Mouse (Mus musculus) kidney, embryonic 16.5 days (tissue): ENCODE measurements at regions not wholly inside any gene's neighbourhood (a gene's known extent, or its start where the extent isn't known, plus 50 kb on each side); places are given as distances from the start of the nearest gene placed in this dataset.

Experiments used
- ATAC-seq: fragments of 200-750 bp; cut with Nextera tagmentation; 2 replicates; pipeline ENCODE4 v1.8.0; 2017; ENCODE audit warnings: moderate TSS enrichment; ENCODE audit not compliant: low FRiP score, low TSS enrichment
- H3K27ac ChIP-seq: fragments of 300-500 bp; sonication (generic); 2 replicates; pipeline ENCODE4 v1.5.1; 2014; ENCODE audit warnings: low read length
- H3K27me3 ChIP-seq: fragments of 300-500 bp; sonication (generic); 2 replicates; pipeline ENCODE4 v1.6.1; 2014; ENCODE audit warnings: low read length, control low read depth, mixed read lengths; ENCODE audit not compliant: insufficient read depth
- H3K36me3 ChIP-seq: fragments of 300-500 bp; sonication (generic); 2 replicates; pipeline ENCODE4 v1.6.1; 2014; ENCODE audit warnings: low read length, control low read depth, mixed read lengths; ENCODE audit not compliant: insufficient read depth
- H3K4me1 ChIP-seq: fragments of 300-500 bp; sonication (generic); 2 replicates; pipeline ENCODE4 v1.6.1; 2014; ENCODE audit warnings: low read length, control low read depth, mixed read lengths; ENCODE audit not compliant: insufficient read depth
- H3K4me2 ChIP-seq: fragments of 300-500 bp; sonication (generic); replicated peaks from 2 replicates; pipeline ENCODE4 v1.6.1; 2014; ENCODE audit warnings: low read depth, low read length
- H3K4me3 ChIP-seq: fragments of 300-500 bp; sonication (generic); 2 replicates; pipeline ENCODE4 v1.5.1; 2014; ENCODE audit warnings: mild to moderate bottlenecking, low read length
- H3K9ac ChIP-seq: fragments of 300-500 bp; sonication (generic); replicated peaks from 2 replicates; pipeline ENCODE4 v1.6.1; 2014; ENCODE audit warnings: low read length
- H3K9me3 ChIP-seq: fragments of 300-500 bp; sonication (generic); 2 replicates; pipeline ENCODE4 v1.6.1; 2016; ENCODE audit warnings: low read length, control low read depth
- whole genome bisulfite sequencing: fragments of 180-500 bp; shearing (Covaris S2); extraction: QIAGEN DNeasy Blood & Tissue Kit; methylation state at CpG from one replicate; pipeline ENCODE4 v1.1.7; 2014; 5-methylcytosine and 5-hydroxymethylcytosine counted together

DNA sequence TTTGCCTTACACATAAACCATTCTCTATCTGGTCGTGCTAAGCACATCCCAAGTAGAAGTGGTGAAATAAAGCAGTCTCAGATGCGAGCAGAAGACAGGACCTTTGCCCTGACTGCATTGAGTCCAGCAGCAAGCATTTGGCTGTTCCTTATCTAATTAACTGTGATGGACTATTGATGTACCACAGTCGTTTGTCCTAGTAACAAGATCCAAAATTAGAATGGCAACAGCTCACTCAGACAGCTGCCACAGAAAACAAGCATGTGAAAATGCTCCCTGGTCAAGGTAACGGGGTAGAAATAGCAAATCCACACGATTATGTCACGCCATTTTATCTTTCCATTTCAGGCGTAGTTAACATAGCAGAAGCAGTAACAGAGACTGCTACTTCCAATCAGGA is 233.8 kb downstream of the Barhl2 start:
- WGBS = 56% methylated on average over 7 of the region's 7 CpGs
- Histone ChIP-seq H3K9ac (no peak overlapping the region), H3K4me3 (no peak overlapping the region), H3K27ac (no peak overlapping the region), H3K4me1 (no peaks in the 10 kb centered on the region), H3K27me3 (no peaks in the 10 kb centered on the region), H3K36me3 (no peaks in the 10 kb centered on the region), H3K9me3 (no peaks in the 10 kb centered on the region), H3K4me2 (no peak overlapping the region)
- ATAC-seq = no peak

GRCm38 (mm10) chr5:106209543-106209942 is 248.4 kb downstream of the Barhl2 start:
- no peak overlapping the region for H3K27ac ChIP-seq
- H3K4me2 ChIP-seq = no peak overlapping the region
- H3K4me3 ChIP-seq = no peak overlapping the region
- H3K27me3 ChIP-seq = no peaks in the 10 kb centered on the region
- H3K4me1 ChIP-seq = no peaks in the 10 kb centered on the region
- no peak for ATAC-seq
- no peaks in the 10 kb centered on the region for H3K36me3 ChIP-seq
- WGBS = 82% methylated on average over 5 of the region's 5 CpGs
- H3K9me3 ChIP-seq = no peaks in the 10 kb centered on the region
- H3K9ac ChIP-seq = no peak overlapping the region

- Histone ChIP-seq H3K27ac (no peak overlapping the region), H3K4me3 (no peak overlapping the region), H3K9ac (no peak overlapping the region), H3K36me3 (no peaks in the 10 kb centered on the region), H3K4me1 (no peaks in the 10 kb centered on the region), H3K4me2 (no peak overlapping the region), H3K27me3 (no peaks in the 10 kb centered on the region), H3K9me3 (no peaks in the 10 kb centered on the region)
- WGBS = 70% methylated on average over 6 of the region's 6 CpGs
- ATAC-seq = no peak
Observed at GRCm38 (mm10) chr5:106207706-106208105, 250.3 kb downstream of the Barhl2 start.

DNA sequence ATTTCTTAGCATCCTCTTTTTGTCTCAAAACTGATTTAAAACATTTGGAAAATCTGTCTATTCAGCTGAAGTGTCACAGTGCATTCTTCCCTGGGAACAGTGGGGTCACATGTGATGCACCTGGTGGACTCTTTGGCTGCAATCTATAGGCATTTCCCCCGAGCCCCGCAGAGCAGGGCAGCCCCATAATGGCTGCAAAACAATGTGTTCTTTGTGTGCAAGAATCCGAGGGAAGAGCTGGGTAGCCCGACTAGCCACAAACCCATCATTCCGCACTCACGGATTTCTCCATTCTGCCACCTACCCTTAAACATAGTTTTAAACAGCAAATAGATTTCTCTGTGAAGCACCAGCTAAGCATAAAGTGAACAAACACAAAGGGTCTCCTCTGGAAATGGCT is 252.2 kb downstream of the Barhl2 start:
- Histone ChIP-seq H3K9me3 (no peaks in the 10 kb centered on the region), H3K4me2 (no peak overlapping the region), H3K4me3 (no peak overlapping the region), H3K27ac (no peak overlapping the region), H3K27me3 (no peaks in the 10 kb centered on the region), H3K4me1 (0 out of 2 replicates have a peak, but pooled peaks cover 4% of the 10 kb centered on the region), H3K9ac (no peak overlapping the region), H3K36me3 (no peaks in the 10 kb centered on the region)
- 47% methylated on average over 6 of the region's 6 CpGs for WGBS
- no peak for ATAC-seq

GRCm38 (mm10) chr5:106200631-106201030 is 257.3 kb downstream of the Barhl2 start:
- ATAC-seq = no peak
- no peaks in the 10 kb centered on the region for H3K36me3 ChIP-seq
- no peaks in the 10 kb centered on the region for H3K9me3 ChIP-seq
- H3K4me3 ChIP-seq = no peak overlapping the region
- H3K4me1 ChIP-seq = 0 out of 2 replicates have a peak, but pooled peaks cover 4% of the 10 kb centered on the region
- WGBS = 58% methylated on average over 16 of the region's 16 CpGs
- H3K27me3 ChIP-seq = no peaks in the 10 kb centered on the region
- H3K27ac ChIP-seq = no peak overlapping the region
- no peak overlapping the region for H3K9ac ChIP-seq
- peak overlapping the region; percentile 19; the same call in 1 of the 2 replicates for H3K4me2 ChIP-seq

DNA sequence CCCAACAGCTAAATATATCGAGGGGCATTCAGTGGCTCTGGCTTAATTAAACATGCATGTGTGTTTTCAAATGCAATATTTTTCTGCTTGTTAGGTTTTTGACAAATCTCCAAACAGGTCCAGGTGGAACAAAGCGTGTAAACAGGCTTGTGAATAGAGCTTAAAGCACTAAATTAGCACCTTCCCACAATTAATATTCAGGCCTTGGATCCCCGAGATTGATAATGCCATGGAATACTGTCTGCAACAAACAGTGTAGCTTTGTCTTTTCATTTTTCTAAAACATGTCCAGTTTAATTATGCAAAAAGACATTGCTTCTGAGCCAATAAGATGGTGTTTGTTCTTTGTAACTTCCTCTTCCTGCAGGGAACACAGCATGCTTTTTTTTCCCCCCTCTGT is 258.9 kb downstream of the Barhl2 start:
- ATAC-seq = no peak
- Histone ChIP-seq H3K4me1 (0 out of 2 replicates have a peak, but pooled peaks cover 4% of the 10 kb centered on the region), H3K4me3 (no peak overlapping the region), H3K9ac (no peak overlapping the region), H3K27me3 (no peaks in the 10 kb centered on the region), H3K9me3 (no peaks in the 10 kb centered on the region), H3K27ac (no peak overlapping the region), H3K4me2 (no peak overlapping the region), H3K36me3 (no peaks in the 10 kb centered on the region)
- 85% methylated on average over 3 of the region's 3 CpGs for WGBS

- no peak for ATAC-seq
- Histone ChIP-seq H3K27ac (no peak overlapping the region), H3K9ac (no peak overlapping the region), H3K4me3 (no peak overlapping the region), H3K4me2 (no peak overlapping the region), H3K9me3 (no peaks in the 10 kb centered on the region), H3K4me1 (no peaks in the 10 kb centered on the region), H3K27me3 (no peaks in the 10 kb centered on the region), H3K36me3 (no peaks in the 10 kb centered on the region)
- 84% methylated on average over 11 of the region's 11 CpGs for WGBS
Observed at GRCm38 (mm10) chr5:106191141-106191540, 266.8 kb downstream of the Barhl2 start.

DNA sequence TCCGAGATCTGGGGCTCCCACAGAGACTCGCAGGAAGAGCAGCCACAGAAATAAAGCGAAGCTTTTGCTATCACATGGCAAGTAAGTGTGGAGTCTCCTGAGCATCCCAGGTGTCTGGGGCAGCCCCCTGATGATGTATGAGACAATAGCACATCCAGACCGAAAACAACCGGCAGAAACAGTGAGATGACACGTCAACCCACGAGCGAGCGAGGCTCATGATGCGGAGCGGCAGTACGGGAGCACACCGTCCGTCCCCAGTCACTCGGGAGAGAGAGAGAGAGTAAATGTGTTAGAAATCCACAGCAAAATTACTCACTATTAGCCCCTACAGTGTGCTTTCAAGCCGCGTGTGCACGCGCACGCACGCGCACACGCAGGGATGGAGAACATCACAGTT is 276.2 kb downstream of the Barhl2 start:
- Histone ChIP-seq H3K36me3 (no peaks in the 10 kb centered on the region), H3K9me3 (0 out of 2 replicates have a peak, but pooled peaks cover 3% of the 10 kb centered on the region), H3K4me2 (no peak overlapping the region), H3K27me3 (no peaks in the 10 kb centered on the region), H3K27ac (no peak overlapping the region), H3K4me3 (no peak overlapping the region), H3K4me1 (no peaks in the 10 kb centered on the region), H3K9ac (no peak overlapping the region)
- ATAC-seq = no peak
- 90% methylated on average over 23 of the region's 23 CpGs for WGBS

GRCm38 (mm10) chr5:106172162-106172561 is 285.8 kb downstream of the Barhl2 start:
- Histone ChIP-seq H3K36me3 (no peaks in the 10 kb centered on the region), H3K4me2 (no peak overlapping the region), H3K4me1 (peaks cover 8% of the 10 kb centered on the region; the same call in 1 of the 2 replicates), H3K9me3 (no peaks in the 10 kb centered on the region), H3K27me3 (no peaks in the 10 kb centered on the region), H3K27ac (no peak overlapping the region), H3K9ac (no peak overlapping the region), H3K4me3 (no peak overlapping the region)
- 11% methylated on average over 3 of the region's 3 CpGs for WGBS
- peak; percentile 77 for ATAC-seq

GRCm38 (mm10) chr5:106170405-106170804 is 287.6 kb downstream of the Barhl2 start:
- H3K4me2 ChIP-seq = no peak overlapping the region
- ATAC-seq = no peak
- no peaks in the 10 kb centered on the region for H3K36me3 ChIP-seq
- no peak overlapping the region for H3K4me3 ChIP-seq
- H3K9me3 ChIP-seq = no peaks in the 10 kb centered on the region
- WGBS = 95% methylated on average over 4 of the region's 4 CpGs
- H3K27ac ChIP-seq = no peak overlapping the region
- peaks cover 8% of the 10 kb centered on the region; the same call in 1 of the 2 replicates for H3K4me1 ChIP-seq
- no peak overlapping the region for H3K9ac ChIP-seq
- H3K27me3 ChIP-seq = no peaks in the 10 kb centered on the region
